In genomic region chr4:47352803-47353388, GRCm38 (mm10) we compare ENCODE assay signal across 8 mouse cellular contexts. TPM values are rescaled to one million over a fixed set of nuclear protein-coding genes. Genes with fewer than 3 reads are reported as not detected.
DNase-seq lines count a peak whose midpoint lies in the region; ATAC-seq and TF ChIP-seq lines count a peak whose summit lies in the region.

Tgfbr1 (plus strand) TSS chr4:47353222.

- H3K4me1 ChIP-seq in heart, embryonic 12.5 days (replicated peaks) = peaks cover 14% of the 10 kb centered on the region
- peaks cover 17% of the 10 kb centered on the region; the same call in 1 of the 2 replicates for H3K4me1 ChIP-seq in kidney, postnatal 0 days (replicated peaks; ENCODE audit: insufficient read depth, low read length)
- peaks cover 5% of the 10 kb centered on the region; the same call in 1 of the 2 replicates for H3K4me1 ChIP-seq in liver, embryonic 11.5 days (replicated peaks; ENCODE audit: control insufficient read depth, insufficient read depth, low read length)
- H3K4me1 ChIP-seq in stomach, embryonic 14.5 days (ENCODE audit: control insufficient read depth, insufficient read depth, low read length) = peaks cover 15% of the 10 kb centered on the region

- H3K27ac ChIP-seq in heart, embryonic 12.5 days (ENCODE audit: poor library complexity, severe bottlenecking) = peak within 1 kb of the TSS; percentile 96
- peak within 1 kb of the TSS; percentile 97 for H3K27ac ChIP-seq in kidney, postnatal 0 days
- peak within 1 kb of the TSS; percentile 67 for H3K27ac ChIP-seq in liver, embryonic 11.5 days (ENCODE audit: low read depth, low read length)
- peak within 1 kb of the TSS; percentile 91 for H3K27ac ChIP-seq in stomach, embryonic 14.5 days (ENCODE audit: low read length)

- DNase-seq in CD4-positive helper T cell, adult 2 months (ENCODE audit: low read depth, low spot score) = peak; percentile 96
- DNase-seq in brain, embryonic 18.5 days (ENCODE audit: low read depth, low spot score) = peak; percentile 89
- peak; percentile 99 for DNase-seq in kidney, postnatal 0 days (ENCODE audit: low spot score)
- peak; percentile 96 for DNase-seq in liver, embryonic 11.5 days (ENCODE audit: low spot score)
- DNase-seq in naive thymus-derived CD4-positive, alpha-beta T cell, adult 2 months (ENCODE audit: low read depth) = peak; percentile 94

- peak within 1 kb of the TSS; percentile 100 for H3K4me3 ChIP-seq in heart, embryonic 12.5 days
- H3K4me3 ChIP-seq in kidney, postnatal 0 days (replicated peaks; ENCODE audit: low read depth, low read length) = peak within 1 kb of the TSS; percentile 74
- peak within 1 kb of the TSS; percentile 90 for H3K4me3 ChIP-seq in liver, embryonic 11.5 days (ENCODE audit: low read depth, low read length)
- H3K4me3 ChIP-seq in stomach, embryonic 14.5 days (ENCODE audit: low read depth, low read length) = peak within 1 kb of the TSS; percentile 94

- H3K4me2 ChIP-seq in heart, embryonic 12.5 days = peak within 1 kb of the TSS; percentile 95
- peak within 1 kb of the TSS; percentile 100 for H3K4me2 ChIP-seq in kidney, postnatal 0 days (ENCODE audit: low read length)
- H3K4me2 ChIP-seq in liver, embryonic 11.5 days = peak within 1 kb of the TSS; percentile 99
- peak within 1 kb of the TSS; percentile 71 for H3K4me2 ChIP-seq in stomach, embryonic 14.5 days (replicated peaks; ENCODE audit: low read depth, low read length)

- no peaks in the 10 kb centered on the region for H3K27me3 ChIP-seq in heart, embryonic 12.5 days (replicated peaks)
- H3K27me3 ChIP-seq in kidney, postnatal 0 days (ENCODE audit: insufficient read depth, low read length) = no peaks in the 10 kb centered on the region
- no peaks in the 10 kb centered on the region; the same call in 1 of the 2 replicates for H3K27me3 ChIP-seq in liver, embryonic 11.5 days (replicated peaks; ENCODE audit: control insufficient read depth, insufficient read depth, low read length)
- no peaks in the 10 kb centered on the region for H3K27me3 ChIP-seq in stomach, embryonic 14.5 days (ENCODE audit: control insufficient read depth, insufficient read depth, low read length)

- H3K36me3 ChIP-seq in heart, embryonic 12.5 days = no peaks in the 10 kb centered on the region
- no peaks in the 10 kb centered on the region for H3K36me3 ChIP-seq in kidney, postnatal 0 days (ENCODE audit: insufficient read depth, low read length)
- H3K36me3 ChIP-seq in liver, embryonic 11.5 days (ENCODE audit: control insufficient read depth, insufficient read depth, low read length) = no peaks in the 10 kb centered on the region
- no peaks in the 10 kb centered on the region for H3K36me3 ChIP-seq in stomach, embryonic 14.5 days (ENCODE audit: control insufficient read depth, insufficient read depth, low read length)

- TF ChIP-seq CTCF in kidney, postnatal 0 days (IDR thresholded peaks at IDR 0.05; ENCODE audit: low read depth) = no peak

- peak within 1 kb of the TSS; percentile 99 for H3K9ac ChIP-seq in heart, embryonic 12.5 days
- peak within 1 kb of the TSS; percentile 96 for H3K9ac ChIP-seq in kidney, postnatal 0 days (ENCODE audit: low read depth, low read length)
- peak within 1 kb of the TSS; percentile 78 for H3K9ac ChIP-seq in liver, embryonic 11.5 days (ENCODE audit: low read depth, low read length)
- peak within 1 kb of the TSS; percentile 86 for H3K9ac ChIP-seq in stomach, embryonic 14.5 days (replicated peaks; ENCODE audit: low read depth, low read length)

- H3K9me3 ChIP-seq in heart, embryonic 12.5 days (replicated peaks) = no peaks in the 10 kb centered on the region
- no peaks in the 10 kb centered on the region for H3K9me3 ChIP-seq in kidney, postnatal 0 days (replicated peaks; ENCODE audit: low read length)
- no peaks in the 10 kb centered on the region for H3K9me3 ChIP-seq in liver, embryonic 11.5 days (ENCODE audit: control insufficient read depth, low read length)
- no peaks in the 10 kb centered on the region for H3K9me3 ChIP-seq in stomach, embryonic 14.5 days (ENCODE audit: control insufficient read depth, low read depth, low read length)

- WGBS in heart, embryonic 12.5 days = under 1% methylated on average over 48 of the region's 65 CpGs
- WGBS in kidney, postnatal 0 days = under 1% methylated on average over 58 of the region's 65 CpGs
- under 1% methylated on average over 65 of the region's 65 CpGs for WGBS in liver, embryonic 11.5 days
- under 1% methylated on average over 55 of the region's 65 CpGs for WGBS in stomach, embryonic 14.5 days

- peak; percentile 94 for ATAC-seq in erythroid progenitor cell, adult 5-6 weeks (replicated peaks; ENCODE audit: low FRiP score, poor library complexity, severe bottlenecking)
- peak; percentile 100 for ATAC-seq in heart, embryonic 12.5 days (ENCODE audit: insufficient number of reproducible peaks, low FRiP score)
- peak; percentile 99 for ATAC-seq in kidney, postnatal 0 days (replicated peaks; ENCODE audit: low FRiP score, low read depth)
- ATAC-seq in liver, embryonic 11.5 days (replicated peaks; ENCODE audit: low FRiP score) = peak; percentile 100
- ATAC-seq in stomach, embryonic 14.5 days (ENCODE audit: insufficient number of reproducible peaks, insufficient read depth, low FRiP score, low read depth) = peak; percentile 99

RNA-seq across cellular contexts. Expression of gene Tgfbr1, which starts in this region (rescaled TPM):
- 4.6 and 8.6 TPM in 2 replicates for total RNA-seq in erythroid progenitor cell, adult 5-6 weeks (2015; ENCODE audit: low replicate concordance)
- total RNA-seq in erythroid progenitor cell, adult 5-6 weeks (2017; ENCODE audit: low replicate concordance) = 6.4 and 7.5 TPM in 2 replicates
- 51.7 and 54.7 TPM in 2 replicates for polyA plus RNA-seq in heart, embryonic 12.5 days (2016; fragmentation: Nextera tagmentation; extraction: Ambion mirVana)
- polyA plus RNA-seq in kidney, postnatal 0 days (2015; fragmentation: Nextera tagmentation; extraction: Ambion mirVana) = 25.9 and 26.2 TPM in 2 replicates
- polyA plus RNA-seq in liver, embryonic 11.5 days (2014; fragmentation: Nextera tagmentation; extraction: Ambion mirVana) = 24.3 and 26.3 TPM in 2 replicates
- polyA plus RNA-seq in stomach, embryonic 14.5 days (2014; fragmentation: Nextera tagmentation; extraction: Ambion mirVana) = 45.0 and 48.2 TPM in 2 replicates

Comparison
In these comparisons a context has a peak if more than half of its experiments do, and no peak if none do; other contexts are left out.
1. Peak in every context shown above with its lines: DNase-seq, ATAC-seq, H3K4me3 ChIP-seq and H3K27ac ChIP-seq.